Mouse (Mus musculus) lung, embryonic 15.5 days (tissue): ENCODE measurements around the gene Tufm. TPM values are rescaled to one million over a fixed set of nuclear protein-coding genes. Genes with fewer than 3 reads are reported as not detected.

Experiments used
- ATAC-seq: fragments of 200-750 bp; cut with Nextera tagmentation; 2 replicates; pipeline ENCODE4 v1.8.0; 2017; ENCODE audit warnings: moderate number of reproducible peaks, borderline replicate concordance; ENCODE audit not compliant: low FRiP score, low TSS enrichment; ENCODE audit errors: extremely low read depth
- H3K27ac ChIP-seq: fragments of 300-500 bp; sonication (generic); 2 replicates; pipeline ENCODE4 v1.5.1; 2015; ENCODE audit warnings: moderate library complexity, mild to moderate bottlenecking, inconsistent platforms
- H3K27me3 ChIP-seq: fragments of 300-500 bp; sonication (generic); 2 replicates; pipeline ENCODE4 v1.6.1; 2015; ENCODE audit warnings: inconsistent platforms
- H3K36me3 ChIP-seq: fragments of 300-500 bp; sonication (generic); 2 replicates; pipeline ENCODE4 v1.6.1; 2015; ENCODE audit warnings: inconsistent platforms
- H3K4me1 ChIP-seq: fragments of 300-500 bp; sonication (generic); 2 replicates; pipeline ENCODE4 v1.6.1; 2015; ENCODE audit warnings: inconsistent platforms
- H3K4me2 ChIP-seq: fragments of 300-500 bp; sonication (generic); 2 replicates; pipeline ENCODE4 v1.6.1; 2015; ENCODE audit warnings: inconsistent platforms, mild to moderate bottlenecking, moderate library complexity
- H3K4me3 ChIP-seq: fragments of 300-500 bp; sonication (generic); 2 replicates; pipeline ENCODE4 v1.5.1; 2015; ENCODE audit warnings: mild to moderate bottlenecking, inconsistent platforms
- H3K9ac ChIP-seq: fragments of 300-500 bp; sonication (generic); 2 replicates; pipeline ENCODE4 v1.6.1; 2015; ENCODE audit warnings: inconsistent platforms
- H3K9me3 ChIP-seq: fragments of 300-500 bp; sonication (generic); 2 replicates; pipeline ENCODE4 v1.6.1; 2016; ENCODE audit warnings: inconsistent platforms
- WGBS: fragments of 180-500 bp; shearing (Covaris S2); methylation state at CpG from one replicate; pipeline ENCODE4 v1.1.7; 2015; 5-methylcytosine and 5-hydroxymethylcytosine counted together
- polyA plus RNA-seq: library from polyadenylated mRNA; unstranded; fragments of >200 nt; fragmentation: Nextera tagmentation; extraction: Ambion mirVana; gene quantifications from 2 replicates; pipeline ENCODE4 v1.2.1, GENCODE M21; 2015

Tufm gene
- polyA plus RNA-seq, 1 experiment from 2014 or later, result 127 TPM

DNA sequence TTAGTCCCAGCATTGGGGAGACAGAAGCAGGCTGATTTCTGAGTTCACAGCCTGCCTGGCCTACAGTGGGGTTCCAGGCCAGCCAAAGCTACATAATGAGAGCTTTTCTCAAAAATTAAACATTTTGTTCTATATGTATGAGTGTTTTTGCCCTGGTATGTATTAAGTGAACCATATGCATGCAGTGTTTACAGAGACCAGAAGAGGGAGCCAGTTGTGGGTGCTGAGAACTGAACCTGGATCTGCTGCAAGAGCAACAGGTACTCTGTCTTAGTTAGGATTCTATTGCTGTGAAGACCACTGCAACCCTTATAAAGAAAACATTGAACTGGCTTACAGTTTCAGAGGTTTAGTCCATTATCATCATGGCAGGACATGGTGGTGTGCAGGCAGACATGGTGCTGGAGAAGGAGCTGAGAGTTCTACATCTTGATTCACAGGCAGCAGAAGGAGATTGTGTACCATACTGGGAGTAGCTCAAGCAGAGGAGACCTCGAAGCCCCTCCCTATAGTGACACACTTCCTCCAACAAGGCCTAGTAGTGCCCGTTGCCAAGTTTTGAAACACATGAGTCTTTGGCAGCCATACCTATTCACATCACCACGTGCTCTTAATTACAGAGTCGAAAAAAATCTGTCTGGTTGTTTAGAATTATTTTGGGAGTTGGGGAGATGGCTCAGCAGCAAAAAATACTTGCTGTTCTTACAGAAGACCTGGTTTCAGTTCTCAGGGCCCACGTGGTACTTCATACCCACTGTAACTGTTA lies 50.8 kb downstream of the Tufm start:
- ATAC-seq, result no peak
- Histone ChIP-seq H3K36me3 (no peaks in the 10 kb centered on the region), H3K9ac (no peak overlapping the region), H3K27me3 (peaks cover 20% of the 10 kb centered on the region), H3K4me1 (peaks cover 3% of the 10 kb centered on the region; the same call in 1 of the 2 replicates), H3K9me3 (no peaks in the 10 kb centered on the region), H3K27ac (no peak overlapping the region), H3K4me2 (no peak overlapping the region), H3K4me3 (no peak overlapping the region)
- WGBS, result 66% methylated on average over 5 of the region's 5 CpGs

Other genes with a start within 250 kb of the Tufm start
- gene Sbk1, start 214.7 kb upstream of the Tufm start, polyA plus RNA-seq, result 28.7 and 32.3 TPM in 2 replicates
- gene Lat, start 117.8 kb upstream of the Tufm start, polyA plus RNA-seq, result 2.4 and 9.0 TPM in 2 replicates
- 52.3 and 53.2 TPM in 2 replicates for gene Spns1, start 109.9 kb upstream of the Tufm start, polyA plus RNA-seq
- 3.1 and 3.3 TPM in 2 replicates for gene Nfatc2ip, start 90.6 kb upstream of the Tufm start, polyA plus RNA-seq
- not detected in 2 replicates for gene Cd19, start 72.5 kb upstream of the Tufm start, polyA plus RNA-seq
- 35.4 and 37.6 TPM in 2 replicates for gene Rabep2, start 58.6 kb upstream of the Tufm start, polyA plus RNA-seq
- 1.3 and 2.8 TPM in 2 replicates for gene Atp2a1, start 24.3 kb upstream of the Tufm start, polyA plus RNA-seq
- gene Sh2b1, start 11.9 kb upstream of the Tufm start, polyA plus RNA-seq, result 45.6 and 46.8 TPM in 2 replicates
- 47.7 and 54.1 TPM in 2 replicates for gene Atxn2l, start 16.1 kb downstream of the Tufm start, polyA plus RNA-seq
- gene Eif3c, start 79.0 kb downstream of the Tufm start, polyA plus RNA-seq, result 176 and 186 TPM in 2 replicates
- 1.1 and 1.5 TPM in 2 replicates for gene Apobr, start 97.6 kb downstream of the Tufm start, polyA plus RNA-seq
- gene Cln3, start 98.5 kb downstream of the Tufm start, polyA plus RNA-seq, result 27.7 and 27.9 TPM in 2 replicates
- gene Il27, start 107.6 kb downstream of the Tufm start, polyA plus RNA-seq, result not detected in 2 replicates
- gene Nupr1, start 143.5 kb downstream of the Tufm start, polyA plus RNA-seq, result 23.4 and 30.0 TPM in 2 replicates
- gene Sgf29, start 161.9 kb downstream of the Tufm start, polyA plus RNA-seq, result 47.3 and 54.9 TPM in 2 replicates
- 5.9 and 6.8 TPM in 2 replicates for gene Sult1a1, start 189.1 kb downstream of the Tufm start, polyA plus RNA-seq
- gene Bola2, start 208.0 kb downstream of the Tufm start, polyA plus RNA-seq, result 105 and 119 TPM in 2 replicates
- gene Slx1b, start 208.4 kb downstream of the Tufm start, polyA plus RNA-seq, result 9.9 and 11.5 TPM in 2 replicates
- 36.0 and 58.1 TPM in 2 replicates for gene Coro1a, start 220.4 kb downstream of the Tufm start, polyA plus RNA-seq